Mouse (Mus musculus): ENCODE results near the gene Tgm2. TPM values are rescaled to one million over a fixed set of nuclear protein-coding genes. Genes with fewer than 3 reads are reported as not detected.

Tgm2 gene
- polyA plus RNA-seq, 1 experiment, result 9.5 TPM

DNA sequence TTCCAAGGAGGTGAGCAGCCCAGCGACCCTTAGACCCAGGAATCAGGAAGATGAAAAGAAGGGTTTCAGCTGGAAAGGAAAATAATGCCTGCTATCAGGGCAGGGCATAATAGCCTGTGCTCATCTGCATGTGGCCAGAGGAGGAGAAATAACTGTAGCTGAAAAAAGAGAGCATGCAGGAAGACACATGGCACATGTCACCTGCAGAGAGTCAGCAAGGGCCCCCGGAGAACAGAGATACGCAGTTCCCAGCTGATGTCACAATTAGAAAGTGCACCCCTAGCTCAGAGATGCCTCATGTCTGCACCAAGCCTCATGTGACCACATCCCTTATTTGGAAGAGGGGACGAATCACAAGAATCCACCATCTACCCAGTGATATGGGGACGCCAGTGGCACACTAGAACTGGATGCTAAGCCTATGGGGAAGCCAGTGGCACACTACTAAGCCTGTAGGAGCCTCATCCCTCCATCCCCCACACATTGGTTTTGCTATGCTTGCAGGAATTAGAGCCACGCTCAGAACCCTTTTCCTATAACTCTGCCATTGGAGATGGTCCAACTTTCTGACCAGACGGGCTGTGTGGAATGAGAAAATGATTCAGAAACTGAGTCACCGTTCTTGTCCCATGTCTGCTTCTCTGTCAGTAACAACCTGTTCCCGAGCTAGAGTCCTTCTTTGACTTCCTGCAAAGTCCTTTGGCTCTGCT, 21.4 kb upstream of the Tgm2 start:
- Histone ChIP-seq H3K4me3 (ENCODE audit: control insufficient read depth, low read depth, low read length) (no peak overlapping the region), H3K4me1 (ENCODE audit: control insufficient read depth, insufficient read depth, low read length) (no peaks in the 10 kb centered on the region), H3K36me3 (ENCODE audit: control insufficient read depth, insufficient read depth, low read length) (no peaks in the 10 kb centered on the region), H3K27me3 (ENCODE audit: control insufficient read depth, insufficient read depth, low read length) (no peaks in the 10 kb centered on the region), H3K27ac (ENCODE audit: control insufficient read depth, insufficient read depth, low read depth, low read length) (peak overlapping the region; percentile 56)
- TF ChIP-seq CTCF (IDR thresholded peaks at IDR 0.05; ENCODE audit: control insufficient read depth, insufficient read depth, insufficient replicate concordance, low read depth, low read length), result no peak
- no peak for TF ChIP-seq POLR2A (IDR thresholded peaks at IDR 0.05; ENCODE audit: control insufficient read depth, low read depth, low read length)

DNA sequence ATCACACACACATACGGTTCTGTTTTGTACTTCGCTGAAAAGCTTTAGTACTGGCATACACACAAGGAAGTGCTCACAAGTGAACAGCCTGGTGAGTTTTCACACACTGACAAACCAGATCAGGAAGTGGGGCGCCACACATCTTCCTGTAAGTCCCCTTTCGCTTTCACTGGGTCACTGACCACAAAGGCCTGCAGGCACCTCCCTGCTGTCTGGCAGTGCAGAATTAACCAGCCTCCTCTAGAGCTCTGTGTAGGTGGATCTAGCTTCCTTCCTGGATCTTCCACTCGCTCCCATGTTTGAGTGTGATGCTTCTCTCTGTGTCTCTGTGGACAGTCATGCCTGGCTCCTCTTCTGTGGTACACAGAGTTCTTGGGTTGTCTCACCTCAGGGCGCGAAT, 20.4 kb upstream of the Tgm2 start:
- no peak overlapping the region for H3K27ac ChIP-seq (ENCODE audit: control insufficient read depth, insufficient read depth, low read depth, low read length)
- H3K36me3 ChIP-seq (ENCODE audit: control insufficient read depth, insufficient read depth, low read length), result no peaks in the 10 kb centered on the region
- TF ChIP-seq CTCF (IDR thresholded peaks at IDR 0.05; ENCODE audit: control insufficient read depth, insufficient read depth, insufficient replicate concordance, low read depth, low read length) (no peak), POLR2A (IDR thresholded peaks at IDR 0.05; ENCODE audit: control insufficient read depth, low read depth, low read length) (no peak)
- no peaks in the 10 kb centered on the region for H3K27me3 ChIP-seq (ENCODE audit: control insufficient read depth, insufficient read depth, low read length)
- no peaks in the 10 kb centered on the region for H3K4me1 ChIP-seq (ENCODE audit: control insufficient read depth, insufficient read depth, low read length)
- H3K4me3 ChIP-seq (ENCODE audit: control insufficient read depth, low read depth, low read length), result no peak overlapping the region

GRCm38 (mm10) chr2:158165776-158166175, 19.5 kb upstream of the Tgm2 start:
- Histone ChIP-seq H3K36me3 (ENCODE audit: control insufficient read depth, insufficient read depth, low read length) (no peaks in the 10 kb centered on the region), H3K27me3 (ENCODE audit: control insufficient read depth, insufficient read depth, low read length) (no peaks in the 10 kb centered on the region), H3K27ac (ENCODE audit: control insufficient read depth, insufficient read depth, low read depth, low read length) (no peak overlapping the region), H3K4me1 (ENCODE audit: control insufficient read depth, insufficient read depth, low read length) (no peaks in the 10 kb centered on the region), H3K4me3 (ENCODE audit: control insufficient read depth, low read depth, low read length) (no peak overlapping the region)
- TF ChIP-seq POLR2A (IDR thresholded peaks at IDR 0.05; ENCODE audit: control insufficient read depth, low read depth, low read length) (no peak), CTCF (IDR thresholded peaks at IDR 0.05; ENCODE audit: control insufficient read depth, insufficient read depth, insufficient replicate concordance, low read depth, low read length) (no peak)

GRCm38 (mm10) chr2:158163034-158163433, 16.8 kb upstream of the Tgm2 start:
- Histone ChIP-seq H3K4me1 (ENCODE audit: control insufficient read depth, insufficient read depth, low read length) (0 out of 2 replicates have a peak, but pooled peaks cover 2% of the 10 kb centered on the region), H3K36me3 (ENCODE audit: control insufficient read depth, insufficient read depth, low read length) (no peaks in the 10 kb centered on the region), H3K27me3 (ENCODE audit: control insufficient read depth, insufficient read depth, low read length) (no peaks in the 10 kb centered on the region), H3K27ac (ENCODE audit: control insufficient read depth, insufficient read depth, low read depth, low read length) (no peak overlapping the region), H3K4me3 (ENCODE audit: control insufficient read depth, low read depth, low read length) (no peak overlapping the region)
- no peak for TF ChIP-seq POLR2A (IDR thresholded peaks at IDR 0.05; ENCODE audit: control insufficient read depth, low read depth, low read length)
- no peak for TF ChIP-seq CTCF (IDR thresholded peaks at IDR 0.05; ENCODE audit: control insufficient read depth, insufficient read depth, insufficient replicate concordance, low read depth, low read length)

DNA sequence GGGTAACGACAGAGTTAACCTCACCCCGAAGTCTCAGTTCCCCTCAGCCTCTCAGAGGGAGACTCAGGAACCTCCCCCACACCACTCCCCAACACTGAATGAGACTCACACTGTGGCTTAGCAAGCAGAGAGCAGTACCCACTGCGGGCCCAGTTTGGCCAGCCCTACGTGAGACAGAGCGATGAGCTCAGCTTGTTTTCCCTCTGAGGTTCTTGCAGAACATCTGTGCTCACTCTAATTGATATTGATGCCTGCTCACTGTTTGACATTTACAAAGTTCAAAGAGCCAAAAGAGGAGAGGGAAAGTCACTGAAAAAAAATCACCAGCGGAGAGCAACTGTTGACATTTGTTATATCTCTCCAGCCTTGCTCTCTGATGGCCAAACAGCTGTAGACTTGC, 15.5 kb upstream of the Tgm2 start:
- no peak overlapping the region for H3K4me3 ChIP-seq (ENCODE audit: control insufficient read depth, low read depth, low read length)
- H3K27ac ChIP-seq (ENCODE audit: control insufficient read depth, insufficient read depth, low read depth, low read length), result no peak overlapping the region
- H3K27me3 ChIP-seq (ENCODE audit: control insufficient read depth, insufficient read depth, low read length), result no peaks in the 10 kb centered on the region
- H3K36me3 ChIP-seq (ENCODE audit: control insufficient read depth, insufficient read depth, low read length), result no peaks in the 10 kb centered on the region
- 0 out of 2 replicates have a peak, but pooled peaks cover 2% of the 10 kb centered on the region for H3K4me1 ChIP-seq (ENCODE audit: control insufficient read depth, insufficient read depth, low read length)
- TF ChIP-seq CTCF (IDR thresholded peaks at IDR 0.05; ENCODE audit: control insufficient read depth, insufficient read depth, insufficient replicate concordance, low read depth, low read length) (no peak), POLR2A (IDR thresholded peaks at IDR 0.05; ENCODE audit: control insufficient read depth, low read depth, low read length) (no peak)

GRCm38 (mm10) chr2:158159376-158160235, 13.4 kb upstream of the Tgm2 start:
- Histone ChIP-seq H3K27ac (ENCODE audit: control insufficient read depth, insufficient read depth, low read depth, low read length) (no peak overlapping the region; the same call in 1 of the 2 replicates), H3K36me3 (ENCODE audit: control insufficient read depth, insufficient read depth, low read length) (no peaks in the 10 kb centered on the region), H3K27me3 (ENCODE audit: control insufficient read depth, insufficient read depth, low read length) (no peaks in the 10 kb centered on the region), H3K4me3 (ENCODE audit: control insufficient read depth, low read depth, low read length) (no peak overlapping the region), H3K4me1 (ENCODE audit: control insufficient read depth, insufficient read depth, low read length) (0 out of 2 replicates have a peak, but pooled peaks cover 2% of the 10 kb centered on the region)
- TF ChIP-seq CTCF (IDR thresholded peaks at IDR 0.05; ENCODE audit: control insufficient read depth, insufficient read depth, insufficient replicate concordance, low read depth, low read length) (no peak), POLR2A (IDR thresholded peaks at IDR 0.05; ENCODE audit: control insufficient read depth, low read depth, low read length) (no peak)

DNA sequence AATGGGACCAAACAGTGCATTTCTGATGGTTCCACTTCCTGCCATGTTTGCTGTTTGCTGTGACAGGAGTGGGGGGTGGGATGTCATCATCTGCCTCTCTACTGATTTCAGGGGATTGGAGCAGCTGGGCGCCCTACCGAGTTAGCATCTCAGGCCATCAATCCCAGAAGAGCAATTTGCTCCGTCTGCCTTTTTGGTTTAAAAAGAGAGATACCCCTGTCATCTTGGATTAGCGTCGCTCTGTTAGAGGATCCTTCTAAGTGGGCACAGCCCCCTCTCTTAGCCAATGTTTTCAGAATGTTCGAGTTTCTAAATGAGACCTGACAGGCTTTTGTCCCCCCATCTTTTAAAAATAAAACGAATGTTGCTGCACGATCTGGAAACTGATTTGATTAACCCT, 11.4 kb upstream of the Tgm2 start:
- Histone ChIP-seq H3K4me1 (ENCODE audit: control insufficient read depth, insufficient read depth, low read length) (peaks cover 7% of the 10 kb centered on the region), H3K27me3 (ENCODE audit: control insufficient read depth, insufficient read depth, low read length) (peaks cover 2% of the 10 kb centered on the region; the same call in 1 of the 2 replicates), H3K36me3 (ENCODE audit: control insufficient read depth, insufficient read depth, low read length) (no peaks in the 10 kb centered on the region), H3K4me3 (ENCODE audit: control insufficient read depth, low read depth, low read length) (no peak overlapping the region), H3K27ac (ENCODE audit: control insufficient read depth, insufficient read depth, low read depth, low read length) (no peak overlapping the region)
- TF ChIP-seq CTCF (IDR thresholded peaks at IDR 0.05; ENCODE audit: control insufficient read depth, insufficient read depth, insufficient replicate concordance, low read depth, low read length) (no peak), POLR2A (IDR thresholded peaks at IDR 0.05; ENCODE audit: control insufficient read depth, low read depth, low read length) (no peak)

Measured in testis, adult 2 months (tissue).